Mouse (Mus musculus): ENCODE measurements at regions not wholly inside any gene's neighbourhood (a gene's known extent, or its start where the extent isn't known, plus 50 kb on each side); places are given as distances from the start of the nearest gene placed in this dataset.

DNA sequence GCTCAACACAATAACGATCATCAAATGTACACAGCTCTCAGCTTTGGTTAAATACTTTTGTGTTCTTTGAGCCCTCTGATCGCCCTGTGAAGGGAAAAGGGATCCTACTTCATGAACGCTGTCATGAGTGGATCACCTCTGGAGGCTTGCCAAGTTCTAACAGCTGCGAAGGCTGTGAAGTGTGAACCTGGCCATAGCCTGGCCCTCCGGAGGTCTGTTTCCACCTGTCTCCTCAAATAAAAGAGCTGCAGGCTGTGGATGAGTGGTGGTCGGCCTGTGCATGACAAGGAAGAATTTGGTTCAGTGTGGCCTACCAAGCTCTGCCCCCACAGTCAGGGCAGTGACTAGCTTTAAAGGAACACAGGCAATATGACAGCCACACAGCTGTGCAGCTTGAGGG lies 122.0 kb downstream of the Gm12728 start:
- DNase-seq (ENCODE audit: low spot score in 2 of 2): no peak

DNA sequence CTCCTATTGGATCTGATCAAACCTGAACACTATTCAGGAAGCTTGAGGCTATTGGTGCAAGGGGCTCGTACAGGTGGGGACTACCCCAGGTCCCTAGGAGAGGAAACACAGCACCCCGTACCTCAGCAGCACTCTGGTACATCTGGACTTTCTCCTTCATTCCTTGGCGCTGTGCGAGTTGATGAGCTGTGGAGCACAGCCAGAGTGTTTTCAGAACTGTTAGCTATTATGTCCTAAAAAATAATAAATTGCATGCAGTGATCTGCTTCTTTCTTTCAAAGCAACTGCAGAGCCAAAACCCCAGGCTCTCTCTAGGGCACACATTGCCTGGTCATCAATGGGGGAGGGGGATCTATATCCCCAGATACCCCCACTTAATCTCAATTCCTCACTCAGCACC lies 122.6 kb downstream of the Gm12728 start:
- DNase-seq (ENCODE audit: low spot score in 2 of 2): peak in 1 of 2 experiments; percentile 17

DNA sequence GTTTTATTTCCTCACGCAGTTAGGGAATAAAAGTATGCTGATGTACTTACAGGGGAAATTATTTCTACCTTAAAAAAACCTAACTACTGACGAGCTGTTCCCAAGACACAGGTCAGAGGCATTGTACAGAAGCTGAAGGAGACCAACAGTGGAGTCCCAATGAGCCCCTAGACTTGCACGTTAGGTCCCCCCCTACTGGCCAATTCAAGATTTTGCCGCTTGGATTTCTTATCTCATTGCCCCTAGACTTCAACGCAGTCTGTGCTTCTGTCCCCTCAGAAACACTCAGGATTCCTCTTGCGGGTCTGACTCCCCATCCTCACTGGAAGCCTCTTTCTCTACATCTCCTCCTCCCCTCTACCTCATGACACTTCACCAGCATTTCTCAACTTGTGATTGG lies 125.3 kb downstream of the Gm12728 start:
- DNase-seq (ENCODE audit: low spot score in 2 of 2): peak in 1 of 2 experiments; percentile 31

DNA sequence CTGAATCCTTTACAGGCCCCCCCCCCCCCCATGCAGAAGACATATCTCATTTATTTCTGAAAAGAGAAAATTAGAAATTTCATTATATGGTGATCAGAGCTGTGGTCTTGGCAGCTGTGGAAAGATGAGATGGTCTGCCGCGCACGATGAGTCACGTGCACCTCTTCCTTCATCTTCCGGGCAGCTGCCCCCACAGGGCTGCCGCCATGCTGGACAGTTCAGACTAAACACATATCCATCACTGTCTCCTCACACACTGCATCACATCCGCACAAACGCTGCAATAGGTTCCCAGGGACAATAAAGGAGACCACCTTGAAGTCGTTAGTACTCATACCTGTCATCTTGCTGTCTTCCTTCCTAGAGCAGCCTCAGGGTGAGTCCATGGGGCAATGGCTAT lies 126.6 kb downstream of the Gm12728 start:
- DNase-seq (ENCODE audit: low spot score in 2 of 2): no peak

DNA sequence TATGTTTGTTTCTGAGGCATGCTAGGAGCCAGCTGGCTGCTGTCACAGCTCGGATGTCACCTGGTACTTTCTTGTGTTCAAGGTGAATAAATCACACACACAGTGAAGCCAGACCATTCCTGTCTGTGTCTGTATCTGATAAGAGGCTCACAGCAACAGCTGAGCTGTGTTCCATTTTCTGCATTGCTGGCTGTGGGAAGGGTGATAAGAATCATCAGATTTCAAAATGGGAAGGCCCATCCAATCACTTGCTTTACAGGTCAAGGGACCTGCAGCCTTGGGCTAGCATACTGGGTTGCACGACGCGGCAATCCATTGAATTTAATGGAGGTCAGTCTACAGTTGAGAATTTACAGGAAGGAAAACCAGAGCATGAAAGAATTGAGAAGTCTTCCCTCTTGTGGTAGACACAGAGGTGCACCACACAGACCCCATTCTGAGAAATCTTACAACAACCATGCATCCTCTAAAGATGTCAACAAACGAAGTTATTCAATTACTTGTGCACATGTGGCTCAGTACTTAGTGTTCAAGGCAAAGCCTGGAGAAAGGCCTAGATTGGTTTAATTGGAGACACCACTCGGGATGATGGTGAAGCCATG lies 135.2 kb downstream of the Gm12728 start:
- no peak for DNase-seq (ENCODE audit: low spot score in 2 of 2)

DNA sequence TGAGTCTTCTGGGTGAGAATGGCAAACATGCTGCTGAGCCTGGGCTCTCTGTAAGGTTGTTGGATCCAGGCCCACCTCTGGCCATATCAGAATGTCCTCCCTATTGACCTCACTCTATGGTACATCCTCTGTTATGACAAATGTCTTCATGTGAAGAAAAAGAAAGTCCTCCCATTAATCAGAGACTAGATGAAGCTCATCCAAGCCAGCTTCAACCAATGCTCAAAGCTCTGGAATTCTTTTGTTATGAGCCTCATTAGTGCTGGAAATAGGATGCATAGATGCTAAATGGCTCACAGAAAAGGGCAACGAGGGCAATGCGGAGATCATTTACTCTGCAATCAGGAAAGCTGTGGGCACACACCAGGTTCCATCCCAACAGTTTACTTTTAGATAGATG lies 135.8 kb downstream of the Gm12728 start:
- DNase-seq (ENCODE audit: low spot score in 2 of 2): no peak

DNA sequence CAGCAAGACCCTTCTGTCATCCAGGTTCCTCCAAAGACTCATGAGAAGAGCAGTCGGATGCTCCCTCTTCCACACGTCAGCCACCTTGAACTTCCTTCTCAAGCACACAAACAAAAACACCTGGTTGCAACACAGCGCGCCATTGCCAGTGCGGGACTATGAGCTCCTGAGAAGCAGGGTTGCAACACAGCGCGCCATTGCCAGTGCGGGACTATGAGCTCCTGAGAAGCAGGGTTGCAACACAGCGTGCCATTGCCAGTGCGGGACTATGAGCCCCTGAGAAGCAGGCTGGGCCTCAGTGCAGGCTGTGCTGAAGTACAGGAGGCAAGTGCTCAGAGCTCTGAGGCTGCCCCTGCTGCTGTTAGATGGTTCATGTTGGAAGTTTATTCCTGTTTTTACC lies 140.0 kb downstream of the Gm12728 start:
- DNase-seq (ENCODE audit: low spot score in 2 of 2): peak in 1 of 2 experiments; percentile 49

DNA sequence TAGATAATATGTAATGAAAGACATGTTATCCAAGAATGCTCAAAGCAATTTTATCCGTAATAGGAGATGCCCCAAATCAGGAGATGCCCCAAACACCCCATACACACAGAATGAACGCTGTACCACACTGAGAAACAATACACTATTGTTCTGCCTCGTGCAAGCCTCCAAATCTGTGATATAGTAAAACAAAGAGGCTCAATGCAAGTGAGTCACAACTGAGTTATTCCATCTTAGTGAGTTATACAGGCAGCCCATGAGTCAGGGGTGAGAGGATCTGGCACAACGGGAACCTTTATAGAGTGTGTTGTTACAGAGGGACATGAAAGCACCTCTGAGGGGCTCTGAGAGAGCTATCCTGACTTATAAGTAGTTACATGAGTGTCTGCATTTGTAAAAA lies 145.3 kb downstream of the Gm12728 start:
- DNase-seq (ENCODE audit: low spot score in 2 of 2): no peak

DNA sequence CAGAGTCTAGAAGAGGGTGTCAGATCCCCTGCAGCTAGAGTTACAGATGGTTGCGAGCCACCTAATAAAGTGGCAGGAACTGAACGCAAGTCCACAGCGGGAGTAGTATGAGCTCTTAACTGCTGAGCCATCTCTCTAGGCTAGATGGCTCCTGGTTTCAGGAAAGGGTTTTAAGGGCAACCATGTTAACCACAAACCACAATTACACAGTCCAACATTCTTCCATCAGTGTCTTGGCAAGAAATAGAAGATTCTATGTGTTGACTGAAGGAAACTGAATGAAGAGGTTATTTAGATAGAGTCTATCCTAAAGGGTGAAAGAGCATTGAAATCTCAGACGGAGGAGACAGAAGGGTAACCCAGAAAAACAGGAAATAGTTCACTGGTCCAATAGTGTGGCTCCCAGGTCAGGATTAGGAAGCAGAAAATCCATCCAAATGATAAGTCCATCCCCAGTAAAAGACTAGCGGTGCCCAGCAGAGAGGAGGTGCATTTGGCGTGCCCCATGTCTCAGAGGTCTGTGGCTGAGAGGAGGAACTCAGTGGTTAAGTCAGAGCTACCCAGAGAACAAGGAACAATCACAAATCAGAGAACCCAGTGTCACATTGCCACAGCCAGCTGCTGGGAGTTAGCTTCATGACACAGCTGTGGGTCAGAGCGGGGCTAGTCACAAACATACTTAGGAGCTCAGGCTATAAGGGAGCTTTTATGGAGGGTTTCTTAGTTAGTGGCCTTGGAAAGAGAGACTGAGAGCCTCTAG lies 147.3 kb downstream of the Gm12728 start:
- no peak for DNase-seq (ENCODE audit: low spot score in 2 of 2)

DNA sequence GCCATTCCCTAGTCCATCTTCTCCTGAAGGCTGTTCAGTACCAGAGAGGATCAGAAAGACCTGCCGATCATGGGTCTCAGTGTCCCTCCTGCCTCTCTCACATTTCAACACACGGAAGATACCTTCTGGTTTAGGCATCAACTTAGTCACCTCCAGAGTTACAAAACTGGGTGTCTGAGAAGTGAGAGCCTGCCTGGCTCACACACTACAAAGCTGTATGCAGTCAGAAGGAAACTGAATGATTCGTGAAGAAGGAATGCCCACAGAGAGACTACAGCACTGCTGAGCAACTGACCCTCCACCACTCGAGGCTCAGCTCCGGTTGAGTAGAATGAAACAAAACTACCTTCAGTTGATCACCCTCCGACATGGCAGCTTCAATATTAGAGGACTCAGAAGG lies 147.9 kb downstream of the Gm12728 start:
- no peak for DNase-seq (ENCODE audit: low spot score in 2 of 2)

DNA sequence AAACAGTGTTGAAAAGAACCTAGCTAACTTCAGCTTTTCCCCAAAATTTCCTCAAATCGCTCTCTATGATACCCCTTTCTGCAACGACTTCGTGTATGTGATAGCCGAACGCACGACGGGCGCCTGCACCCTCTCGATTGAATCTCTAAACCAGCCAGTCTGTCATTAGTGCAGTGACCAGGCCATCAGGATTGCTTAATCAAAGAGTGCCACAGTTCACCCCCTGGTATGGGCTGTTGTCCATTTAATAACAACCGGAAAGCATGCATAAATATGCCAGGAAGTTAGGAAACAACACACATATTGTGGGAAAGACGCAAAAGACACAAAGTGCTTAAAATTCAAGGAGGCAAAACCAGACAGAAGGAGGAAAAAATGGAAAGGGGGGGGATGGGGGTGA lies 149.2 kb downstream of the Gm12728 start:
- DNase-seq (ENCODE audit: low spot score in 2 of 2): no peak

DNA sequence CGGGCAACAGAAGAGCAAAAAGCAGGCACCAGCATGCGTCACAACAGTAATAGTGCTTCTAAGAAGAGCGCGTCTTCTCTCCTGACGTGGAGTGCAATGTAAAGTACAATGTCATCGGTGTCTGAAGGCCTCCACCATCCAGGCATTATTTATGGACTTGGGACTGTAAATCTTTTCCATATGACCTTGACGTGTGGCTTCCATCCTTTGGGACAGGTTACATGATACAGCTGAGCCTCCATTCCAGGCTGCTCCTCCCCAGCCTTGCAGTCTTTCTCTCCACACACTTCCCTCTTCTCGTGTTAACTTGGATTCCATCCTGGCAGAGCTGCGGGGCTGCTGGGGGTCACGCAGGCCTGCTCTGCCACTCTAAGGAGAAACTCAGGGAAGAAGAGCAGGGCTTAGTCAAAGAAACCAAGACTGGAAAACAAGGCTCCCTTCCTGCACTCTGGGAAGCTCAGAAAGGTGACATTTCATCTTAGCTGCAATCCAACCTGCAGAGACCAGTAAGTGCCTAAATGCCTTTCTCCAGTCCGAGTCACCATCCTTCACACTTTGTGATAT lies 150.0 kb downstream of the Gm12728 start:
- DNase-seq (ENCODE audit: low spot score in 2 of 2): no peak

DNA sequence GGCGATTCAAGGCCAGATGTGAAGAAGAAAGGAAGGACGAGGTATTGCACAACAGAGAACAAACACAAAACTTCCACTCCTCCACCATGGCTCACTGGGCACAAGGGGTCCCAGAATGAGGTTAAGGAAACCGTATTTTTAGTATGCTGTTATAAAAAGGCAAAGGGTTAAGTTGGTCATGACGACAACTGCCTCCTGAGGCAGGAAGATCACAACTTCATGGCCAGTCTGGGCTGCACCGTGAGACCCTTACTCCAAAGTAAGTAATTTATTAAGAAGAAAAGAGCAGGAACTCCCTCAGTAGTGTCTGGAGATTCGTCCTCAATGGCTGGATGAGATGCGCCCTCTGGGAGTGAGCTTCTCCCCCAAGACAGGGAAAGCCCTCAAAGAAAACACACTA lies 151.2 kb downstream of the Gm12728 start:
- no peak for DNase-seq (ENCODE audit: low spot score in 2 of 2)

DNA sequence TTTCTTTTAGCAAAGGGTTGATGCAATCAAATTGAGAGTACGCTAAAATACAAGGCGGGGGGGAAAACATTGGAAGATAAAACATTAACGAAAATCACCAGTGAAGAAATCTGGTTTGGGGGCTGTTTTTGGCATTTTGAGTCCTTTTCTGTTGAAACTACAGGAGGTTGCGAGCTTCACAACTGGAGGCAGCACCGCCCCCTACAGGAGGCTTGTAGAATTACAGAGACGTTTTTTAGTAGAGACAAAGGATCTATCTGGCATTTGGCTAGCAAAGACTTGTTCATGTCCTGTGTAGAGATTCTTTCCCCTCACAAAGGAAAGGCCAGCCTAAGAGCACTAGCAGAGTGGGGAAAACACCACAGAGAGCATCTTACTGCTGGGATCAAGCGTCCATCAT lies 152.1 kb downstream of the Gm12728 start:
- no peak for DNase-seq (ENCODE audit: low spot score in 2 of 2)

DNA sequence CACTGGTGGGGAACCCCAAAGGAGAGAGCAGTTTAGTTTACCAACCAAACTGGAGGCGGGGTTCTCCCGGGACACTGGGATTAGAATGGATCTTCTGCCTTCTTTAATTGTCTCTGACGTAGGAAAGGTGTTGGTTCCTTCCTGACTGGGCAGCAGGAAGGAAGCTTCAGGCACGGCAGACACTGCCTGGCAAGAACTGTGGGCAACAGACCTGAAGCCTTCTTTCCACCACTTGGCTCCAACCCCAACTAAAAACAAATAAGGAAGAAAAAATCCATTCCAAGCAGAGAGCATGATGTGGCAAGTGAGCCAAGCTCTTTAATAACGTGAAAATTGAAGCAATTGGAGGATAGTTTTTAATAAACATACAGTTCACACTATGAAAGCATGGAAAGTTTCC lies 155.3 kb downstream of the Gm12728 start:
- no peak for DNase-seq (ENCODE audit: low spot score in 2 of 2)

DNA sequence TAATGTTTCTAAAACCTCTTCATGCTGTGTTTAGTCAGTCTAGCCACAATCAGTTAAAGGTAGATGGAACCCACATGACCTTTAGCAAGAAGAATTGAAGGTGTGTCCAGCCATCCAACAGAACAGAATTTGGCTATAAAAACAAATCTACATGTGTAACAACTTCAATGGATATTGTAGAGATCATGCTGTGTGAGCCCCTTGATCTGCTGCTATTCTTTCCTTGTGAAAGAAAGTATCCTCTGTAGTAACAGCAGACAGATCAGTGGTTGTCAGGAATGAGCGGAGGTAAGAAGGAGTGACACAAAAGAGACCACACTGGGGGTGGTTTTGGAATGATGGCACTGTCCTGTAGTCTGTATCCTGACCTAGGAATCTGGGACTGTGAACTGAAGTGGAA lies 156.3 kb downstream of the Gm12728 start:
- DNase-seq (ENCODE audit: low spot score in 2 of 2): no peak

DNA sequence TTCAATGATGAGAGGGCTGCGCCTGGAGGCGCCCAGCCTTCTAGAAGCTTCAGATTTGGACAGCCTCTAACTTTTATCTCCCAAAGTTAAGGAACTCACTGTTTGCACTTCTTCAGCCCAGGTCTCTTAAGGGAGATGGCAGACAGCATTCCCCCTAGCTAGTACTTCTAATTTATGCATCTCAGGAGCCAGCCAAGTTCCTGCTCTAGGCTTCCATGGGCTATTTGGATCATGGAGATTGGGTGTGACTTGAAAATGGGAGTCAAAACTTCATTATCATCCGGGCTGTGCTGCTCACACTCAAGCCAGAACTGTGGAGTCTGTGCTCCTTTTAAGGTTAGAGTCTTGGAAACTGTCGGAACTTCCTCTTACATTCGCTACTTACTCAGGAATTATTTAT lies 158.7 kb downstream of the Gm12728 start:
- DNase-seq (ENCODE audit: low spot score in 2 of 2): no peak

DNA sequence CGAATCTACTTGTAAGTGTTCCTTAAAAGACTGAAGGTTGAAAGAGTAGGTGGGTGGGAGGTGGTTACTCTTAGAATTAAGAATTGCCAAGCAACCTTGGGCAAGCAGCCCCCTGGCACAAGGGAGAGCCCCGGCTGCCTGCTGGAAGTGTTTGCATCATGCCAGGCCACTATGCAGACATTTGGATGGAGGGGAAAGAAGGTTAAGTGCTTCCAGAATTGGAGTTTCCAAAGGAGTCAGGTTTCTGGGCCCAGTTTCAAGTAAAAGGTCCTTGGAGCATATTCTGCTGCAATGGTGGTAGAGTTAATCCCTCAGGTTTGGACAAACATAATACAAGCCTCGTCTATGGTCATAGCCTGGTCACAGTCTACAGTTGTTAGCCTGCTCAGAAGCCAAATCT lies 162.7 kb downstream of the Gm12728 start:
- DNase-seq (ENCODE audit: low spot score in 2 of 2): no peak

DNA sequence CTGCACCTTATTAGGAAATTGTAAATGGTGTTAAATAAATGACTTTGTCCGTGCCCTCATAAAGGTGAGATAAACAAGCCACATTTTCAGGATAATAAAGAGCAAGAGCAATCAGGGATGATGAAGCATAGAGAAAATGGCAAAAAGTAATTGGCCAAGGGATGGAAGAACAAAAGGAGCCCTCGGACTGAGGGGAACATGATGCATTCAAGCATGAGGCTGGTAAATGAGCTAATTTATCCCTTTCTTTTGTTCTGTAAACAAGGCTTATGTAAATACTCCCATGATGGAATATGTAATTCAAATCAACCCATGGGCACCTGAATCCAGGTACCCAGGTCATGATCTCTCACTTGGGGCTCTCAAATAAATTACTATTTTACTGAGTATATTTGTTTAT lies 166.8 kb downstream of the Gm12728 start:
- no peak for DNase-seq (ENCODE audit: low spot score in 2 of 2)

DNA sequence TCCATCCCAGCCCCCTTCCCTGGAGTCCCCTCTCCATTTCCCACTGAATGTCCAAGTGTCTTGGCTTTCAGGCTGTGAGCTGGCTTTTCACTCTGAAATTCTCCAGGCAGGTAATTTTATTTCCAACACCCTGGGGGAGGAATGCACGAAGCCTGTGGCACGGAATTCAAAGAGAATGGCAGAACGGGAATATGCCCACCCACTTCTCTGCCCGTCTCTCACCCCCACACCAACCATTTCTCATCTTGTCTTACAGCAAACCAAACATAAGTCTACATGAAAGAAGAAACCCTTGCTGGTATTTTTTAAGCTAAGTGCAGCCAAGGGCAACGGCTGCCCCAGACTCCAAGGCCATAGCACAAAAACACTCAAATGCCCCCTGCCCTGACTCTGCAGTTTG lies 168.7 kb downstream of the Gm12728 start:
- no peak for DNase-seq (ENCODE audit: low spot score in 2 of 2)

DNA sequence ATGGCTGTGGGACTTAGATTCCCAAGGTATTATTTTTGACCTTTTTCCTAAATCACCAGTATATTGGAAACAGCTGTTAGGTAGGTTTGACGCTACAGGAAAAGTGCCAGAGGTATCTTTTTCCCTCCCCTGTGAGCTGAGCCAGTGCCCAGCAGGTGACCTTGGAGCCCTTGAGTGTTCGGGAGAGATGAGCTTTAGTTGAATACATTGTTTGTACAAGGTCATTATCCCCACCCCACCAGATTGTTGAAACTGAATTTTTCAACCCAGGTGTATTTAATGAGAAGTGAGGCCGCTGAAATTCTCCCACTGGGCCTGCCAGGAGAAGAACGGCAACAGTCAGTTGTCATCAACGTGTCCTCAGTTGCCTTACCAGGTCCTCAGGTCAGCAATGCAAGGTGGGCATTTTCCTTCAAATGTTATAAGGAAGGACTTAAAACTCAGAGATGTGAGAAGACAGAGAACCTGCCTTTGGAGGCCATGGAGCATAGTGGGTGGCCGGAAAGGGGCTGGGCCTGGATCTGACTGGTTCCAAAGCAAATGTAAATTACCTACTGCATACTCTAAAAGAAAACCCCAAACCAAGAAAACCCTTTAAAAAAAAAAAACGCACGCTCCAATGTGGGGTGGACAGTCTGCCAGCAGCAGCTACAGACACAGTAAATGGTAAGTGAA lies 172.2 kb downstream of the Gm12728 start:
- no peak for DNase-seq (ENCODE audit: low spot score in 2 of 2)

DNA sequence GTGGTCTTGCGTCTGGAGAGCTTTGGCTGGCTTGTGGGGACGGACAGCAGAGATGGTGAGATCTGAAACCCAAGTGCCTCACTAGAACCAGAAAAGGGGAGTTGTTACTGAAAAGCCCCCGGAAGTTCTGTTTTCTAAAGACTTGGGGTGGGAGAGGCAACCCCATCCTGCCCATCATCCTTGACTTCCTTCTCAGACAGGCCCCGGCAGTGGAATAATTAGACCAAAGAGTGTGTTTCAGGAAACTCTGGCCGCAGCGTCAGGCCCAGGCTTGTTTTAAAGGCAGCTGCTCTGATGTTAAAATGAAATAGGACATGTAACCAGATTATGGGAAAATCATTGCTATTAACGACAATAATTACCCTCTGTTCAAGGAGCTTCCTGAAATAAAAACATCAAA lies 172.9 kb downstream of the Gm12728 start:
- DNase-seq (ENCODE audit: low spot score in 2 of 2): peak; percentile 60 to 63

DNA sequence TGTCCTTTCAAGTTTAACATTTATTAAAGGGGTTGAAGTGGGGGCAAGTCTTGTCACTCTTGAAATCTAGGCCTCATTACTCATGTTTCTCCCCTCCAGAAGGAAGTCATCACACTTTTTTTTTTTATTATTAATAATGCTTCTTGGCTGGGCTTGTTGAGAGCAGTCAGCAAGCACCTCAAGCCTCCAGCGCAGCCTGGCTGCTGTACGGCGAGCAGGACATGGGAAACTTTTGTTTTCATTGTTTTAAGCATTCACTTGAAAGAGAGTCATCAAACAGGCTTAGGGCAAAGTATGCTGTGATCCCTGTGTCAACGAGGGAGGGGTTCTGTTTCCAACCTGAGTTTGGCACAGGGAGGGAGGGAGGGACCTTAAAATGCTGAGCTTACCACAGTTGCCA lies 178.7 kb downstream of the Gm12728 start:
- DNase-seq (ENCODE audit: low spot score in 2 of 2): no peak
